9 mouse cellular contexts compared by ENCODE assay signal in genomic region chr9:107452552-107452951, GRCm38 (mm10). TPM values are rescaled to one million over a fixed set of nuclear protein-coding genes. Genes with fewer than 3 reads are reported as not detected.
DNase-seq lines count a peak whose midpoint lies in the region; ATAC-seq and TF ChIP-seq lines count a peak whose summit lies in the region.
"Had no signal": no experiment of that assay in that cellular context is flagged by ENCODE, and none has a peak within 500 bp of the region (broad histone marks: within the 10 kb centered on the region; RNA-seq: fewer than 3 reads in every experiment).

No protein-coding gene starts in this region.

- H3K36me3 ChIP-seq in kidney, embryonic 16.5 days (ENCODE audit: insufficient read depth, low read length), result no peaks in the 10 kb centered on the region
- no peaks in the 10 kb centered on the region for H3K36me3 ChIP-seq in neural tube, embryonic 15.5 days

- no peak for TF ChIP-seq POLR2A in lung, adult 2 months (IDR thresholded peaks at IDR 0.05; ENCODE audit: borderline replicate concordance, extremely low read depth, low read depth, low read length)

- peak; percentile 68 for TF ChIP-seq CTCF in lung, adult 2 months (IDR thresholded peaks at IDR 0.05; ENCODE audit: insufficient read depth, low read length)

- H3K4me2 ChIP-seq in kidney, embryonic 16.5 days (replicated peaks; ENCODE audit: low read depth, low read length), result no peak overlapping the region
- no peak overlapping the region for H3K4me2 ChIP-seq in neural tube, embryonic 15.5 days

- no peak overlapping the region for H3K4me3 ChIP-seq in lung, adult 2 months (replicated peaks; ENCODE audit: extremely low read depth, low read depth, low read length)
- no peak overlapping the region for H3K4me3 ChIP-seq in kidney, embryonic 16.5 days (ENCODE audit: low read length)
- no peak overlapping the region for H3K4me3 ChIP-seq in neural tube, embryonic 15.5 days (replicated peaks)
- H3K4me3 ChIP-seq: erythroblast, embryonic 14.5 days had no signal

- no peak overlapping the region for H3K9ac ChIP-seq in kidney, embryonic 16.5 days (replicated peaks; ENCODE audit: low read length)
- H3K9ac ChIP-seq in neural tube, embryonic 15.5 days (replicated peaks), result no peak overlapping the region

- peak; percentile 57 for DNase-seq in CD4-positive, CD25-positive, alpha-beta regulatory T cell, adult 2 months (ENCODE audit: low read depth, low spot score)
- DNase-seq in lung, adult 2 months, result no peak
- DNase-seq in lung, adult 18-20 months, result no peak
- no peak for DNase-seq in right cerebral cortex, postnatal 4 days

- ATAC-seq in CD4-positive, CD25-positive, alpha-beta regulatory T cell, adult 4 months, result no peak
- no peak for ATAC-seq in kidney, embryonic 16.5 days (ENCODE audit: low FRiP score, low TSS enrichment)
- ATAC-seq in neural tube, embryonic 15.5 days (ENCODE audit: low FRiP score), result no peak
- no peak for ATAC-seq in cerebellum, adult (ENCODE audit: insufficient number of reproducible peaks, low FRiP score, low TSS enrichment)

- 20% methylated on average over 4 of the region's 4 CpGs for WGBS in lung, adult 2 months
- WGBS in kidney, embryonic 16.5 days, result 23% methylated on average over 4 of the region's 4 CpGs
- 32% methylated on average over 4 of the region's 4 CpGs for WGBS in neural tube, embryonic 15.5 days

- H3K9me3 ChIP-seq in kidney, embryonic 16.5 days (ENCODE audit: low read length), result no peaks in the 10 kb centered on the region
- no peaks in the 10 kb centered on the region for H3K9me3 ChIP-seq in neural tube, embryonic 15.5 days (replicated peaks)

- H3K27ac ChIP-seq in kidney, embryonic 16.5 days (ENCODE audit: low read length), result 0 out of 2 replicates have a peak overlapping the region, but pooled peaks have one; percentile 6
- peak overlapping the region; percentile 68; the same call in 1 of the 2 replicates for H3K27ac ChIP-seq in neural tube, embryonic 15.5 days (replicated peaks)

- no peaks in the 10 kb centered on the region for H3K4me1 ChIP-seq in lung, adult 2 months (ENCODE audit: control insufficient read depth, insufficient read depth, low read length)
- H3K4me1 ChIP-seq in kidney, embryonic 16.5 days (ENCODE audit: insufficient read depth, low read length), result peaks cover 31% of the 10 kb centered on the region
- H3K4me1 ChIP-seq in neural tube, embryonic 15.5 days, result peaks cover 38% of the 10 kb centered on the region

- H3K27me3 ChIP-seq in kidney, embryonic 16.5 days (ENCODE audit: insufficient read depth, low read length), result peaks cover 4% of the 10 kb centered on the region; the same call in 1 of the 2 replicates
- no peaks in the 10 kb centered on the region for H3K27me3 ChIP-seq in neural tube, embryonic 15.5 days (replicated peaks)

RNA-seq across cellular contexts. Expression of gene Cacna2d2, which starts 53.1 kb away (rescaled TPM):
- under 1 TPM; 0.52 to 0.73 TPM for polyA plus RNA-seq in CD4-positive, CD25-positive, alpha-beta regulatory T cell, adult 4 months (2017; shearing (Covaris generic))
- 0.72 and 1.2 TPM in 2 replicates for polyA plus RNA-seq in lung, adult 2 months (2012; rRNA removed)
- polyA plus RNA-seq in kidney, embryonic 16.5 days (2015; fragmentation: Nextera tagmentation; extraction: Ambion mirVana), result 0.74 and 0.95 TPM in 2 replicates
- polyA plus RNA-seq in neural tube, embryonic 15.5 days (2015; fragmentation: Nextera tagmentation; extraction: Ambion mirVana), result 7.6 and 9.8 TPM in 2 replicates
- polyA plus RNA-seq: erythroblast, embryonic 14.5 days had no signal
